Mouse (Mus musculus) lung, embryonic 16.5 days (tissue): ENCODE results near the gene Gm11077. TPM values are rescaled to one million over a fixed set of nuclear protein-coding genes. Genes with fewer than 3 reads are reported as not detected.
A peak's percentile ranks its signal among the peaks of the same experiment; 100 is the strongest.

ENCODE experiments used
- ATAC-seq: fragments of 200-750 bp; cut with Nextera tagmentation; 2 replicates; pipeline ENCODE4 v1.8.0; 2017; ENCODE audit warnings: low read depth, mild to moderate bottlenecking, moderate library complexity
- H3K27ac ChIP-seq: fragments of 300-500 bp; sonication (generic); 2 replicates; pipeline ENCODE4 v1.5.1; 2014; ENCODE audit warnings: mild to moderate bottlenecking, control low read depth, low read length
- H3K27me3 ChIP-seq: fragments of 300-500 bp; sonication (generic); 2 replicates; pipeline ENCODE4 v1.6.1; 2014; ENCODE audit warnings: low read depth, low read length, mixed read lengths; ENCODE audit not compliant: control insufficient read depth, insufficient read depth
- H3K36me3 ChIP-seq: fragments of 300-500 bp; sonication (generic); 2 replicates; pipeline ENCODE4 v1.6.1; 2014; ENCODE audit warnings: low read length; ENCODE audit not compliant: control insufficient read depth, insufficient read depth
- H3K4me1 ChIP-seq: fragments of 300-500 bp; sonication (generic); replicated peaks from 2 replicates; pipeline ENCODE4 v1.6.1; 2014; ENCODE audit warnings: low read length, mixed read lengths; ENCODE audit not compliant: control insufficient read depth, insufficient read depth
- H3K4me2 ChIP-seq: fragments of 300-500 bp; sonication (generic); 2 replicates; pipeline ENCODE4 v1.6.1; 2014; ENCODE audit warnings: low read depth, low read length, control low read depth
- H3K4me3 ChIP-seq: fragments of 300-500 bp; sonication (generic); 2 replicates; pipeline ENCODE4 v1.5.1; 2014; ENCODE audit warnings: mild to moderate bottlenecking, low read length, control low read depth
- H3K9ac ChIP-seq: fragments of 300-500 bp; sonication (generic); 2 replicates; pipeline ENCODE4 v1.6.1; 2014; ENCODE audit warnings: low read length, control low read depth
- H3K9me3 ChIP-seq: fragments of 300-500 bp; sonication (generic); 2 replicates; pipeline ENCODE4 v1.6.1; 2016; ENCODE audit warnings: low read length; ENCODE audit not compliant: control insufficient read depth
- WGBS: fragments of 180-500 bp; shearing (Covaris S2); extraction: QIAGEN DNeasy Blood & Tissue Kit; methylation state at CpG from one replicate; pipeline ENCODE4 v1.1.7; 2014; 5-methylcytosine and 5-hydroxymethylcytosine counted together
- polyA plus RNA-seq: library from polyadenylated mRNA; unstranded; fragments of >200 nt; fragmentation: Nextera tagmentation; extraction: Ambion mirVana; gene quantifications from 2 replicates; pipeline ENCODE4 v1.2.1, GENCODE M21; 2015

Gene Gm11077
- polyA plus RNA-seq, 1 experiment from 2014 or later: not detected

DNA sequence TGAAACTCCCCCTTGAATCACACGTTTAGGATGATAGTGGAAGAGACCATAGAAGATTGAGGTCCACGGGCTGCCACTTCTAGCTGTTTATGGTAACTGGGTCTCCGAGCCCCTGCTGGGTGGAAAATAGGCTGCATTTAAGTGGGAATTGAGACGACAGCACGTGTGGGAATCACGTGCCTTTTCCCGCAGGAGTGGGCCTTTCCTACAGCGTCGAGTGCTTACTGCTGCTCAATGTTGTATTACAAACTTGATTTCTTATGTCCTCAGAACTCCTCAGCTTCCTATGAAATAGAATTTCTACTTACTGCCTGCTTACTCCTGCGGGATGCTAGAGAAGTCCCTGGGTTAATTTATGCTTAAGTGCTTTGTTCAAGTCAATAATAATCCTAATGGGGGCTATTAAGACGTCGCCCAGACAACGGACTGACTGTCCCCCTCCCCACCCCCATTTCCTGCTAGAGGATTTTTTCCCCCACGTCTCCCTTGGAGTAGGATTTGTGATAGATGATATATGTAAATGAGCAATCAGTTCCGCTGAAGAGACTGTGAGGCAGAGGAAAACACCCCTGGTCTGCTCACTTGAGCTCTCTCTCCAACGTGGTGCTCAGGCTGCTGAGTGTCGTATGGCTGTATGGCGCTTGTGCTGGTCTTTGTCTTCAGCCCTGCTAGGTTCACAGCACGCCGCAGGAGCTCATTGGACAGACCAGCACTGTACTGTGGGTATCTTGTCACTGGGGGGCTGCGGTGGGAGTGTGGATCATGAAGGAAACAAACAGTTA lies 40.0 kb downstream of the Gm11077 start:
- Histone ChIP-seq H3K36me3 (no peaks in the 10 kb centered on the region), H3K4me1 (no peaks in the 10 kb centered on the region), H3K9ac (no peak overlapping the region), H3K9me3 (no peaks in the 10 kb centered on the region), H3K27ac (no peak overlapping the region), H3K4me3 (no peak overlapping the region), H3K27me3 (no peaks in the 10 kb centered on the region), H3K4me2 (no peak overlapping the region)
- ATAC-seq: peak; percentile 14; the same call in 1 of the 2 replicates
- 60% methylated on average over 21 of the region's 21 CpGs for WGBS

DNA sequence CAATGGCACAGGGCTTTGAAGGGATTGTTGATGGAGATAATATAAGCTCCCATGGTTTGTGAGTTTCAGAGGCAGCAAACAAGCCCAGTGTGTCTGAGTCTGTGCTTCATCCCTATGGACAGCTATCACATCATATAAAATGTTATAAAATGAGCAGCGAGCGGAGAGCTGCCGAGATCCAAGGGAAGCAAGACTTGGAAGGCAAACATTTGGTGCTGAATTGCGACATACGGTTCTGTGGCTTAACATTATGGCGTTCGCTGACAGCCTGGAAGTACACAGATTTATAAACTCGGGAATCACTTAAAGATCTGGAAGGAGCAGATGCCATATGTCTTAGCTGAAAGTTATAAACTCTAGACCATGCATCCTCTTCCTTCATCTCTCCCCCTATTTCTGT lies 47.2 kb downstream of the Gm11077 start:
- Histone ChIP-seq H3K36me3 (no peaks in the 10 kb centered on the region), H3K4me3 (no peak overlapping the region), H3K27me3 (no peaks in the 10 kb centered on the region), H3K27ac (no peak overlapping the region), H3K4me1 (peaks cover 3% of the 10 kb centered on the region; the same call in 1 of the 2 replicates), H3K9ac (no peak overlapping the region), H3K9me3 (no peaks in the 10 kb centered on the region), H3K4me2 (no peak overlapping the region)
- ATAC-seq: peak; percentile 89
- 42% methylated on average over 8 of the region's 8 CpGs for WGBS

GRCm38 (mm10) chr6:140782524-140782923 lies 53.4 kb downstream of the Gm11077 start:
- no peak overlapping the region for H3K4me3 ChIP-seq
- no peaks in the 10 kb centered on the region for H3K27me3 ChIP-seq
- no peaks in the 10 kb centered on the region; the same call in 1 of the 2 replicates for H3K4me1 ChIP-seq
- H3K9ac ChIP-seq: no peak overlapping the region
- no peak for ATAC-seq
- H3K27ac ChIP-seq: no peak overlapping the region
- H3K9me3 ChIP-seq: no peaks in the 10 kb centered on the region
- no peak overlapping the region for H3K4me2 ChIP-seq
- 92% methylated on average over 6 of the region's 6 CpGs for WGBS
- no peaks in the 10 kb centered on the region for H3K36me3 ChIP-seq

DNA sequence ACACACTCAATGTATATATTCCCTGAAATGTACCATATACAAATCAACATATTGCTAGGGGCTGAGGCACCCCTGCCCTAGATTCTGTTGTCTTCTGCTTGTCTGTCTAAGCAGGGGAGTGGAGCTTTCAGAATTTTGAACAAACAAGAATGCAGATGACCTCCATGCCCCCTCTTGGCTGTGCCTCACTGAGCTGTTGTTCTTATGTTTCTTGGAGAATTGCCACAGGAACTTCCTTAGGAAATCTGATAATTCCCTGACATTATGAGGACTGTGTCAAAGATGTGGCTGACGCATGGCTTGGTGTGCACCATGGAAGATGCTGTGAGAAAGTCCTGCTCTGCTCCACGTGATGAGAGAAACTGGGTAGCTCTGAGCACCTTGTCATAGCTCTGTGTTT lies 57.0 kb downstream of the Gm11077 start:
- 49% methylated on average over 2 of the region's 2 CpGs for WGBS
- H3K4me3 ChIP-seq: no peak overlapping the region
- H3K9me3 ChIP-seq: no peaks in the 10 kb centered on the region
- H3K4me1 ChIP-seq: no peaks in the 10 kb centered on the region; the same call in 1 of the 2 replicates
- no peak overlapping the region for H3K9ac ChIP-seq
- H3K27ac ChIP-seq: no peak overlapping the region
- no peak overlapping the region for H3K4me2 ChIP-seq
- no peaks in the 10 kb centered on the region for H3K36me3 ChIP-seq
- ATAC-seq: peak; percentile 76
- no peaks in the 10 kb centered on the region for H3K27me3 ChIP-seq

DNA sequence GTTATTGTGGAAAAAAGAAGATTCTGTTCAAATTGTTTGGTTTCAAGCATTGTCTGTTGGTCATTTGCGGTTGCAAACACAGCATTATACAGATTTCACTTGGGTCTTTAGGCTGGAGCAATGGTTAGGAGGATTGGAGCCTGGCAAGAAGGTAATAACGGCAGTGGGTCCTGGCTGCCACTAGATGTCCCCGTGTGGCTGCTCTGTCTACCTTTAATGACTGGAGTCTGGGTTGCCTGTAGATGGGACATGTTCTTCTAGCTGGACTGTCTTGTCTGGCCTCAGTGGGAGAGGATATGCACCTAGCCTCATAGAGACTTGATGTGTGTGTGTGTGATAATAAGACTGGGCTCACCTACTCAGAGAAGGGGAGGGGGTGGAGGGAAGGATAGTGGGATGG lies 60.8 kb downstream of the Gm11077 start:
- Histone ChIP-seq H3K27ac (no peak overlapping the region), H3K4me3 (no peak overlapping the region), H3K4me2 (no peak overlapping the region), H3K4me1 (no peaks in the 10 kb centered on the region; the same call in 1 of the 2 replicates), H3K9me3 (no peaks in the 10 kb centered on the region), H3K9ac (no peak overlapping the region), H3K27me3 (no peaks in the 10 kb centered on the region), H3K36me3 (no peaks in the 10 kb centered on the region)
- 40% methylated on average over 3 of the region's 3 CpGs for WGBS
- ATAC-seq: no peak

- no peaks in the 10 kb centered on the region for H3K36me3 ChIP-seq
- no peaks in the 10 kb centered on the region for H3K27me3 ChIP-seq
- no peak overlapping the region for H3K4me2 ChIP-seq
- WGBS: 85% methylated on average over 6 of the region's 6 CpGs
- no peak overlapping the region for H3K27ac ChIP-seq
- no peaks in the 10 kb centered on the region for H3K4me1 ChIP-seq
- no peak overlapping the region for H3K4me3 ChIP-seq
- H3K9me3 ChIP-seq: no peaks in the 10 kb centered on the region
- H3K9ac ChIP-seq: no peak overlapping the region
- ATAC-seq: no peak
These were observed 64.7 kb downstream of the Gm11077 start for GRCm38 (mm10) chr6:140793676-140794262.

- Histone ChIP-seq H3K4me3 (no peak overlapping the region), H3K36me3 (no peaks in the 10 kb centered on the region)
These were observed 69.8 kb downstream of the Gm11077 start for GRCm38 (mm10) chr6:140798841-140799240.

DNA sequence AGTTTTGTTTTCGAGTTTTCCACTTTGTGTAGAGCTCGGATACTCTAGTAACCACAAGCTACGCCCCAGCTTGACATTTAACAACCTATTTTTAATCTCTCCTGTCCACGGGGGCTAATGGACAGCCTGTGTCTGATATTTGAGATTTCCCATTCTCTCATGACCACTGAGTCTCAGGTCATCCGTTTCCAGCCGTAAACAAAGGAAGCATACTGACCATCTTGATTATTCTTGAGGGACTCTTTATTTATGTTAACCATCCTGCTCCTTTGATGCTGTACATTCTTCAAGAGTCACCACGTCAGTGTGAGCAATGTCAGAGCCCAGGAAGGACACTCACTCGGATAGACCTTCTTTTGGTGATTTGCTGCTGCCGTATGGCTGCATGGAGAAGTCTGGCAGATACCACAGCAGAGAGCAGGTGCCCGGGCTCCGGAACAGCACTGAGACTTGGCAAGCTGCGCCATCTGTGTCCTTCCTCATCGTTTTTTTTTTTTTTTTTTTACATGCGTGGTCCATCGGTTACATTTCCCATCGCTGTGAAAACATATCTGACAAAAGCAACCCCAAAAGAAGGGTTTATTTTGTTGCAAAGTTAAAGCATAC lies 70.5 kb downstream of the Gm11077 start:
- H3K4me2 ChIP-seq: no peak overlapping the region
- H3K27me3 ChIP-seq: no peaks in the 10 kb centered on the region
- H3K9me3 ChIP-seq: no peaks in the 10 kb centered on the region
- no peak overlapping the region for H3K4me3 ChIP-seq
- H3K4me1 ChIP-seq: no peaks in the 10 kb centered on the region
- H3K36me3 ChIP-seq: no peaks in the 10 kb centered on the region
- no peak for ATAC-seq
- H3K9ac ChIP-seq: no peak overlapping the region
- WGBS: 66% methylated on average over 16 of the region's 16 CpGs
- H3K27ac ChIP-seq: no peak overlapping the region

More at GRCm38 (mm10) chr6:140798841-140799240, 69.8 kb downstream of the Gm11077 start:
- Histone ChIP-seq H3K9ac (no peak overlapping the region), H3K9me3 (no peaks in the 10 kb centered on the region), H3K4me2 (no peak overlapping the region), H3K4me1 (no peaks in the 10 kb centered on the region), H3K27me3 (no peaks in the 10 kb centered on the region), H3K27ac (no peak overlapping the region)
- 72% methylated on average over 3 of the region's 3 CpGs for WGBS
- no peak for ATAC-seq

- Histone ChIP-seq H3K4me3 (no peak overlapping the region), H3K27ac (no peak overlapping the region), H3K4me1 (no peaks in the 10 kb centered on the region), H3K36me3 (no peaks in the 10 kb centered on the region), H3K9ac (no peak overlapping the region), H3K27me3 (no peaks in the 10 kb centered on the region), H3K9me3 (no peaks in the 10 kb centered on the region), H3K4me2 (no peak overlapping the region)
- 83% methylated on average over 4 of the region's 4 CpGs for WGBS
- ATAC-seq: no peak
These were observed 71.5 kb downstream of the Gm11077 start for GRCm38 (mm10) chr6:140800587-140800986.
